Mouse (Mus musculus): ENCODE data around the gene Ddx19b.
"Not testable (repeated sequence)": the region's sequence is repeated elsewhere in the genome, so short reads cannot be mapped to it uniquely, and the experiment has no call there.

Gene Ddx19b

DNA sequence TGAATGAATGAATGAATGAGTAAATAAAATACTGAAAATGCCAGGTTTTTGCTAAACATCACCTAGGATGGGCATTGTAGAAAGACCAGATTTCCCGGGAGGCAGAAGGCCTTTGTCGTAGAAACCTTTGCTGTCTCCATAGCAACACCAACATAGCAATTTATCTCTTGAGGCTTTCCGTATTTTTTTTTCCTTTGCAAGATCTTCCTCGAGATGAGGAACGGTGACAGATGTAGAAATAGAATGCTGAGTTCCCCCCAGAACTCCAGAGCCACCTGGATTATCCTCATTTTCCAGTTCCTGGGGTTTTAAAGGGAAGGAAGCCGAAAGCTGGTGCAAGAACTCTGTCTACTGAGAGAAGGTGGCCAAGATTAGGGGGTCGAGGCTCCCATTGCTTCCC lies 66.9 kb downstream of the Ddx19b start:
- no peak for DNase-seq (ENCODE audit: low spot score)

DNA sequence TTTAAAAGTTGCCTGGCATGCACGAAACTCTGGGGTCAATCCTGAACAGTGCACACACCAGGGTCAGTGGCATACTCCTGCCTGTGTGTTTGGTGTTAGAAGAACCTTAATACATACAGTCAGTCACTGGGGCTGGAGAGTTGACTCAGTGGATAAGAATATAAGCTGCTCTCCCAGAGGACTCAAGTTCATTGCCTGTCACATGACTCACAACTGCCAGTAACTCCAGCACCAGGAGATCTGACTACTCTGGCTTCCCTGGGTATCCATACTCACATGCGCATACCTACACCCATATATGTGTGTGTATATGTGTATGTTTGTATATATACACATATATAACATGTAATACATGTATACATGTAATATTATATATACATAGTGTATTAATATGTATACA lies 68.5 kb downstream of the Ddx19b start:
- DNase-seq (ENCODE audit: low spot score), result no peak

DNA sequence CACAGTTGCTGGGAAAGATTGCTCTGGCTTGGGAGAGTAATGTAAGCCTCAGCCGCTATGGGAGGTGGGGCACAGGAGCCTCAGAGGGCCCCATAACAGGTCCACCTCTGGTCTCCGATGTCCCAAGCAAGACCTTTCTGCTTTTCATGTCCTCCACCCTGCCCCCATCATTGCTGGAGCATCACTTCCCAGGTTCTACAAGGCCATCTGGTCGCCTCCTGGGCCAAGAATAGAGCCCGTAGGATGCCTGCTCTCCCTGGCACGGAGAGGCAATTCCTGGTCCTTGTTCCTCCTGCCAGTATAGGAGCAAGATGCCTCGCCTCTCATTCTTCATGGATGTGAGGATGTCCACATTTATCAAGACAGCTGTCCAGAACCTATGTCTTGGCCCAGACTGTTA lies 71.6 kb downstream of the Ddx19b start:
- DNase-seq (ENCODE audit: low spot score), result no peak

DNA sequence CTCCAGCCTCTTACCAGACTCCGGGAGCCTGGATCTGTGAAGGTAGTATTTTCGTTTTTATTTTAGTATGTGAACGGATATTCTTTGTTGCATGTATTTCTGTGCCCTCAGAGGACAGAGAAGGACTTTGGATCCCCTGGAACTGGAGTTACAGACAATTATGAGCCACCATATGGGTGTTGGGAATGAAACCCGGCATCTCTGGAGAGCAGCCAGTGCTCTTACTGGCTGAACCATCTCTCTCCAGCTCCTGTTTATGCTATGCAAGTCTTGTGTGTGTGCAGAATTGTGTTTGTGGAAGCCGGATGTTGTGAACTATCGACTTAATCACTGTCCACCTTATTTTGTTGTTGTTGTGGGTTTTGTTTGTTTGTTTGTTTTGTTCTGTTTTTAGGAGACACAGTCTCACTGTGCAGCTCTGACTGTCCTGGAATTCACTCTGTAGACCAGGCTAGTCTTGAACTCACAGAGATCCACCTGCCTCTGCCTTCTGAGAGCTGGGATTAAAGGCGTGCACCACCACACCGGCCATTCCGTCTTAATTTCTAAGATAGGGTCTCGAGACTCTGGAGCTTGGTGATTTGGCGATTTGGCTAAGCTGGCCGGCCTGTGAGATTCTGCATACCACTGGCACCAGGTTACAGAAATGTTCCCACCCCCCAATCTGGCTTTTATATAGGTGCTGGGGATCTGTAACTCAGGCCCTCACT lies 72.3 kb downstream of the Ddx19b start:
- no peak for DNase-seq (ENCODE audit: low spot score)

DNA sequence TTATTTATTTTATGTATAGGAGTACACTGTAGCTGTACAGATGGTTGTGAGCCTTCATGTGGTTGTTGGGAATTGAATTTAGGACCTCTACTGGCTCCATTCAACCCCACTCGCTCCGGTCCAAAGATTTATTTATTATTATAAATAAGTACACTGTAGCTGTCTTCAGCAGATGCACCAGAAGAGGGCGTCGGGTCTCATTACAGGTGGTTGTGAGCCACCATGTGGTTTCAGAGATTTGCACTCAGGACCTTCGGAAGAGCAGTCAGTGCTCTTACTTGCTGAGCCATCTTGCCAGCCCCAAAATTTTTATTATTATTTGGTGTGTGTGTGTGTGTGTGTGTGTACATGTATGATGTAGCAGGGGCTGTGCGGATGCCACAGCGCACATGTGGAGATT lies 73.0 kb downstream of the Ddx19b start:
- not testable (repeated sequence) for DNase-seq (ENCODE audit: low spot score)

DNA sequence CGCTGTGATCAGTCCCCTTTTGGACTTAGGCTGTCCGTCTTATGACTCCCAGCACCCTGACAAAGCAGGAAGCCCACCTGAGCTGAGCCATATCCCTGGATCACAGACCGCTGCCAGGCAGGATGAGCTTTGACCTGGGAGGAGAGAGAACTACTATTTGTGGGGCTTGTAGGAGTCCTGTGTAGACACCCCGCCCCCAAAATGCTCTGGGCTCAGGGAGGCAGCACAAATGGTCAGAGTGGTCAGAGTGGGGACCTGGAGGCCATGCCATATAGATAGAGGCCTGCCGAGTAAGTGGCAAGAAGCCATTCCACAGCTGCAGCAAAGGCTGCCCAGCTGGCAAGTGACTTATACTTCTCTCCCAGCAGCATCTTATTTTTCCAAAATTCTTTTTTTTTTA lies 73.4 kb downstream of the Ddx19b start:
- DNase-seq (ENCODE audit: low spot score), result no peak

DNA sequence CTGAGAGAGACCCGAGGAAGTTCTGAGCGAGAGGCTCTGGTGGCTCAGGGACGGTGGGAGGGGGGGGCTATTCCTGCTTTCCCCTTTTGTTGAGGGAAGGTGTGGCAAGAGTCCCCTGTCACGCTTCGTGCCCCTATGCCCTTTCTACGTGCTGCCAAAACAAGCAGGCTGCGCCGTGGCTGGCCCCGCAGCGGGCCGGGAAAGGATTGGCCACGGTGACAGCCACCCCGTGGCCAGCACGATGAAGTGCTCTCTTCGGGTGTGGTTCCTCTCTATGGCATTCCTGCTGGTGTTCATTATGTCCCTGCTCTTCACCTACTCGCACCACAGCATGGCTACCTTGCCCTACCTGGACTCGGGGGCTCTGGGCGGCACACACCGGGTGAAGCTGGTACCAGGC lies 74.1 kb downstream of the Ddx19b start:
- DNase-seq (ENCODE audit: low spot score), result no peak

DNA sequence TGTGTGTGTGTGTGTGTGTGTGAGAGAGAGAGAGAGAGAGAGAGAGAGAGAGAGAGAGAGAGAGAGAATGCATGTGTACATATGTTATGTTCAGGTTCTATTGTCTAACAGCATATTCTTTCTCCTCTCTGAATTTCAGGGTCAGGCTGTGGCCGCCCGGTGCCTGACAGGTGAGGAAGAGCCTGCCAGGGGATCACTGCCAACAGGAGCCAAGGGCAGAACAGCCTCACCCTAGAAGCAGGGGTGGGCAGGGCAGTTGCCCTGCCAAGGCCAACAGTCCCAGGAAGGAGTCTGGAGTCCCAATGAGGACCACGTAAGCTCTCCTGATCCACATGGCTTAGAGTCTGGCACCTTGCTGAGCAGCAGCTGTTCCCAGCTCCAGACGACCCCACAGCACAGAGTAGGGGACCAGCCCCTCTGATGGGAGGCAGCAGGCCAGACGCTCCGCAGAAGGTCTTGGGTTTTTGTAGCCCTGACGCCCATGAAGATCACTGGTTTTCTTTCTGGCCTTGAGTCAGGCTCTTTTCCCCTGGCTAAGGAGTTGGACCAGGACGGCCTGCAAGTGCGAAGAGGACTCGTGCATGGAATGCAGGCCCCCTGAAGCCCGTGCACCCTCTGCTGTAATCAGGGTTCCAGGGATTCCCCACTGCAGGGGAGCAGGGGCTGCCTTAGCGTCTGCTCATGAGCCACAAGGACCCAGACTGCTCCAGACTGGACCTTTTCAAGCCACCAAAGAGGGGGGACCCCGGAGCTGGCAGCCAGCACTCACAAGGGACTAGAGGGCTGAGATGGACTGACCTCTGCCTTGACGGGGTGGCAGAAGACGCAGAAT lies 74.7 kb downstream of the Ddx19b start:
- no peak for DNase-seq (ENCODE audit: low spot score)

DNA sequence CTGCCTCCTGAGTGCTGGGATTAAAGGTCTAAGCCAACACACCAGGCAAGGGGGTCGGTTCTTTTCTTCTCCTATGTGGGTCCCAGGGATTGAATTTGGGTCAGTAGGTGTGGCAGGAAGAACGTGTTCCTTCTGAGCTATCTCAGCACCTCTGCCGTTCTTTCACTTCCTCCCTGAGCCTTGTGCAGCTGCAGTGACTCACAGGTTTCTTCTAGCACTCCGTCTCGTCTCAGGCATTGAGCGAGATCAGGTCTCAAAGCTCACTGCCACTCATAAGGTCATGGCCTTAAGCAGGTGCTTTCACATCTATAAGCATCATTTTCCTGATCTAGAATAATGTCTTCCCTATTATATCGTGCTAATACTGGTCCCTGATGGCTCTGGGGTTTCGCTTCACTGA lies 76.8 kb downstream of the Ddx19b start:
- DNase-seq (ENCODE audit: low spot score), result no peak
